Comparison of ENCODE assay signal across 9 mouse cellular contexts in genomic region chr10:121289970-121290681, GRCm38 (mm10).
DNase-seq lines count a peak whose midpoint lies in the region; ATAC-seq and TF ChIP-seq lines count a peak whose summit lies in the region.
"Had no signal": no experiment of that assay in that cellular context is flagged by ENCODE, and none has a peak within 500 bp of the region (broad histone marks: within the 10 kb centered on the region; RNA-seq: fewer than 3 reads in every experiment).

No protein-coding gene starts in this region.

- peak overlapping the region; percentile 71; the same call in 1 of the 2 replicates for H3K27ac ChIP-seq in forebrain, postnatal 0 days (ENCODE audit: low read depth, low read length)
- peak overlapping the region; percentile 50 for H3K27ac ChIP-seq in midbrain, embryonic 16.5 days (ENCODE audit: low read length)
- H3K27ac ChIP-seq in limb, embryonic 10.5 days = no peak overlapping the region

- no peak overlapping the region for H3K9ac ChIP-seq in forebrain, postnatal 0 days
- no peak overlapping the region for H3K9ac ChIP-seq in midbrain, embryonic 16.5 days (ENCODE audit: low read depth, low read length)

- 0 out of 2 replicates have a peak overlapping the region, but pooled peaks have one; percentile 34 for H3K4me2 ChIP-seq in forebrain, postnatal 0 days (ENCODE audit: low read depth)
- H3K4me2 ChIP-seq in midbrain, embryonic 16.5 days (ENCODE audit: low read length) = peak overlapping the region; percentile 35

- WGBS in forebrain, postnatal 0 days = 24% methylated on average over 4 of the region's 4 CpGs
- WGBS in midbrain, embryonic 16.5 days = 38% methylated on average over 4 of the region's 4 CpGs
- WGBS in limb, embryonic 10.5 days = 56% methylated on average over 4 of the region's 4 CpGs

- no peaks in the 10 kb centered on the region for H3K9me3 ChIP-seq in forebrain, postnatal 0 days (ENCODE audit: low read length)
- no peaks in the 10 kb centered on the region for H3K9me3 ChIP-seq in midbrain, embryonic 16.5 days (replicated peaks; ENCODE audit: control insufficient read depth, low read length, poor library complexity, severe bottlenecking)
- H3K9me3 ChIP-seq in limb, embryonic 10.5 days (replicated peaks) = no peaks in the 10 kb centered on the region

- H3K4me3 ChIP-seq in forebrain, postnatal 0 days (ENCODE audit: low read depth, low read length) = no peak overlapping the region
- H3K4me3 ChIP-seq in midbrain, embryonic 16.5 days (ENCODE audit: low read depth, low read length) = no peak overlapping the region
- H3K4me3 ChIP-seq in limb, embryonic 10.5 days = no peak overlapping the region

- H3K27me3 ChIP-seq in forebrain, postnatal 0 days (ENCODE audit: insufficient read depth, low read length) = no peaks in the 10 kb centered on the region
- 0 out of 2 replicates have a peak, but pooled peaks cover 3% of the 10 kb centered on the region for H3K27me3 ChIP-seq in midbrain, embryonic 16.5 days (ENCODE audit: control insufficient read depth, insufficient read depth, low read depth, low read length)
- H3K27me3 ChIP-seq in limb, embryonic 10.5 days (ENCODE audit: low read depth, poor library complexity, severe bottlenecking) = no peaks in the 10 kb centered on the region

- H3K4me1 ChIP-seq in forebrain, postnatal 0 days (ENCODE audit: insufficient read depth) = peaks cover 12% of the 10 kb centered on the region
- peaks cover 8% of the 10 kb centered on the region for H3K4me1 ChIP-seq in midbrain, embryonic 16.5 days (ENCODE audit: control insufficient read depth, insufficient read depth, low read length)
- peaks cover 9% of the 10 kb centered on the region for H3K4me1 ChIP-seq in limb, embryonic 10.5 days

- peak; percentile 4; the same call in 1 of the 2 replicates for ATAC-seq in forebrain, postnatal 0 days
- ATAC-seq in midbrain, embryonic 16.5 days = peak; percentile 21; the same call in 1 of the 2 replicates
- no peak for ATAC-seq in monocyte, adult 5-6 weeks (replicated peaks; ENCODE audit: insufficient number of reproducible peaks, low FRiP score, low TSS enrichment, poor library complexity, severe bottlenecking)

- DNase-seq in layer of hippocampus, postnatal 10 days (ENCODE audit: low spot score in 2 of 2) = peak; percentile 29 to 34
- no peak for DNase-seq in layer of hippocampus, adult 8-10 months (ENCODE audit: low spot score in 2 of 2)
- DNase-seq in NIH3T3 (ENCODE audit: low read depth) = peak; percentile 34
- DNase-seq in forebrain, postnatal 0 days = peak; percentile 39
- no peak for DNase-seq in limb, embryonic 10.5 days (ENCODE audit: low spot score)
- no peak for DNase-seq in urinary bladder, postnatal 10 days (ENCODE audit: low spot score)
- DNase-seq: cerebellum, adult 9-11 months had no signal

- peaks cover 44% of the 10 kb centered on the region for H3K36me3 ChIP-seq in forebrain, postnatal 0 days (ENCODE audit: insufficient read depth)
- H3K36me3 ChIP-seq in midbrain, embryonic 16.5 days (ENCODE audit: control insufficient read depth, insufficient read depth, low read length) = peaks cover 13% of the 10 kb centered on the region
- H3K36me3 ChIP-seq in limb, embryonic 10.5 days = no peaks in the 10 kb centered on the region

- TF ChIP-seq CTCF in forebrain, postnatal 0 days (IDR thresholded peaks at IDR 0.05; ENCODE audit: low read depth) = peak; percentile 60

Comparison
In these comparisons a context has a peak if more than half of its experiments do, and no peak if none do; other contexts are left out.
1. DNase-seq: peak in layer of hippocampus, postnatal 10 days (2 of 2), NIH3T3 (single experiment) and forebrain, postnatal 0 days (single experiment); none in layer of hippocampus, adult 8-10 months (0 of 2), limb, embryonic 10.5 days (single experiment) and urinary bladder, postnatal 10 days (single experiment).